Mouse (Mus musculus): ENCODE measurements around the gene Unk. TPM values are rescaled to one million over a fixed set of nuclear protein-coding genes. Genes with fewer than 3 reads are reported as not detected.

The Unk gene
- polyA plus RNA-seq, 1 experiment from 2014 or later: 19.3 TPM

GRCm38 (mm10) chr11:116102472-116102871 lies 72.3 kb downstream of the Unk start:
- H3K4me2 ChIP-seq (ENCODE audit: low read length): no peak overlapping the region
- ATAC-seq (ENCODE audit: insufficient number of reproducible peaks, insufficient read depth, low FRiP score, low read depth): no peak
- 48% methylated on average over 3 of the region's 4 CpGs for WGBS

GRCm38 (mm10) chr11:116103572-116103971 lies 73.5 kb downstream of the Unk start:
- H3K27me3 ChIP-seq (ENCODE audit: control insufficient read depth, insufficient read depth, low read length): no peaks in the 10 kb centered on the region
- peak overlapping the region; percentile 97 to 98 for H3K27ac ChIP-seq (replicated peaks in 1 of 2; ENCODE audit: control insufficient read depth in 1 of 2, insufficient read depth in 1 of 2, low read depth in 2 of 2, low read length in 2 of 2)
- H3K4me3 ChIP-seq (ENCODE audit: control insufficient read depth in 1 of 2, insufficient read depth in 1 of 2, low read depth in 1 of 2, low read length in 2 of 2): no peak overlapping the region
- H3K9me3 ChIP-seq (ENCODE audit: control insufficient read depth, low read length): no peaks in the 10 kb centered on the region
- H3K4me1 ChIP-seq (ENCODE audit: control insufficient read depth in 2 of 2, insufficient read depth in 2 of 2, low read length in 2 of 2): peaks cover 75 to 93% of the 10 kb centered on the region in 2 experiments
- H3K9ac ChIP-seq (ENCODE audit: low read length): peak overlapping the region; percentile 69
- 30% methylated on average over 12 of the region's 12 CpGs for WGBS
- H3K4me2 ChIP-seq (ENCODE audit: low read length): peak overlapping the region; percentile 41; the same call in 1 of the 2 replicates
- ATAC-seq (ENCODE audit: insufficient number of reproducible peaks, insufficient read depth, low FRiP score, low read depth): no peak
- H3K36me3 ChIP-seq (ENCODE audit: control insufficient read depth, insufficient read depth, low read length): peaks cover 28% of the 10 kb centered on the region

More at GRCm38 (mm10) chr11:116102472-116102871, 72.3 kb downstream of the Unk start:
- Histone ChIP-seq H3K27ac (replicated peaks in 1 of 2; ENCODE audit: control insufficient read depth in 1 of 2, insufficient read depth in 1 of 2, low read depth in 2 of 2, low read length in 2 of 2) (peak overlapping the region; percentile 89 to 98), H3K9me3 (ENCODE audit: control insufficient read depth, low read length) (no peaks in the 10 kb centered on the region), H3K4me3 (ENCODE audit: control insufficient read depth in 1 of 2, insufficient read depth in 1 of 2, low read depth in 1 of 2, low read length in 2 of 2) (no peak overlapping the region), H3K9ac (ENCODE audit: low read length) (peak overlapping the region; percentile 63), H3K36me3 (ENCODE audit: control insufficient read depth, insufficient read depth, low read length) (peaks cover 22% of the 10 kb centered on the region), H3K27me3 (ENCODE audit: control insufficient read depth, insufficient read depth, low read length) (no peaks in the 10 kb centered on the region), H3K4me1 (ENCODE audit: control insufficient read depth in 2 of 2, insufficient read depth in 2 of 2, low read length in 2 of 2) (peaks cover 65 to 82% of the 10 kb centered on the region in 2 experiments)

GRCm38 (mm10) chr11:116104006-116104646 lies 74.0 kb downstream of the Unk start:
- peak; percentile 78 for ATAC-seq (ENCODE audit: insufficient number of reproducible peaks, insufficient read depth, low FRiP score, low read depth)
- H3K4me3 ChIP-seq (ENCODE audit: control insufficient read depth in 1 of 2, insufficient read depth in 1 of 2, low read depth in 1 of 2, low read length in 2 of 2): no peak overlapping the region
- H3K36me3 ChIP-seq (ENCODE audit: control insufficient read depth, insufficient read depth, low read length): peaks cover 28% of the 10 kb centered on the region
- peak overlapping the region; percentile 41 for H3K4me2 ChIP-seq (ENCODE audit: low read length)
- H3K9me3 ChIP-seq (ENCODE audit: control insufficient read depth, low read length): no peaks in the 10 kb centered on the region
- no peaks in the 10 kb centered on the region for H3K27me3 ChIP-seq (ENCODE audit: control insufficient read depth, insufficient read depth, low read length)
- peak overlapping the region; percentile 97 to 98 for H3K27ac ChIP-seq (replicated peaks in 1 of 2; ENCODE audit: control insufficient read depth in 1 of 2, insufficient read depth in 1 of 2, low read depth in 2 of 2, low read length in 2 of 2)
- 22% methylated on average over 13 of the region's 14 CpGs for WGBS
- H3K4me1 ChIP-seq (ENCODE audit: control insufficient read depth in 2 of 2, insufficient read depth in 2 of 2, low read length in 2 of 2): peaks cover 73 to 90% of the 10 kb centered on the region in 2 experiments
- H3K9ac ChIP-seq (ENCODE audit: low read length): peak overlapping the region; percentile 69

GRCm38 (mm10) chr11:116105065-116105464 lies 74.9 kb downstream of the Unk start:
- H3K27ac ChIP-seq (replicated peaks in 1 of 2; ENCODE audit: control insufficient read depth in 1 of 2, insufficient read depth in 1 of 2, low read depth in 2 of 2, low read length in 2 of 2): peak overlapping the region in 1 of 2 experiments; percentile 98; a peak in 2 of 4 replicates
- no peak overlapping the region for H3K4me2 ChIP-seq (ENCODE audit: low read length)
- H3K36me3 ChIP-seq (ENCODE audit: control insufficient read depth, insufficient read depth, low read length): peaks cover 28% of the 10 kb centered on the region
- peak overlapping the region; percentile 69 for H3K9ac ChIP-seq (ENCODE audit: low read length)
- no peaks in the 10 kb centered on the region for H3K9me3 ChIP-seq (ENCODE audit: control insufficient read depth, low read length)
- peaks cover 63 to 81% of the 10 kb centered on the region in 2 experiments for H3K4me1 ChIP-seq (ENCODE audit: control insufficient read depth in 2 of 2, insufficient read depth in 2 of 2, low read length in 2 of 2)
- no peaks in the 10 kb centered on the region for H3K27me3 ChIP-seq (ENCODE audit: control insufficient read depth, insufficient read depth, low read length)
- no peak for ATAC-seq (ENCODE audit: insufficient number of reproducible peaks, insufficient read depth, low FRiP score, low read depth)
- 78% methylated on average over 2 of the region's 2 CpGs for WGBS
- no peak overlapping the region for H3K4me3 ChIP-seq (ENCODE audit: control insufficient read depth in 1 of 2, insufficient read depth in 1 of 2, low read depth in 1 of 2, low read length in 2 of 2)

GRCm38 (mm10) chr11:116106154-116106962 lies 76.2 kb downstream of the Unk start:
- peaks cover 54 to 74% of the 10 kb centered on the region in 2 experiments for H3K4me1 ChIP-seq (ENCODE audit: control insufficient read depth in 2 of 2, insufficient read depth in 2 of 2, low read length in 2 of 2)
- ATAC-seq (ENCODE audit: insufficient number of reproducible peaks, insufficient read depth, low FRiP score, low read depth): no peak
- no peaks in the 10 kb centered on the region for H3K27me3 ChIP-seq (ENCODE audit: control insufficient read depth, insufficient read depth, low read length)
- peak overlapping the region; percentile 24 to 83; a peak in 2 of 4 replicates for H3K27ac ChIP-seq (replicated peaks in 1 of 2; ENCODE audit: control insufficient read depth in 1 of 2, insufficient read depth in 1 of 2, low read depth in 2 of 2, low read length in 2 of 2)
- H3K4me3 ChIP-seq (ENCODE audit: control insufficient read depth in 1 of 2, insufficient read depth in 1 of 2, low read depth in 1 of 2, low read length in 2 of 2): peak overlapping the region in 1 of 2 experiments; percentile 88; a peak in 1 of 4 replicates
- H3K9ac ChIP-seq (ENCODE audit: low read length): peak overlapping the region; percentile 95
- 42% methylated on average over 32 of the region's 32 CpGs for WGBS
- H3K4me2 ChIP-seq (ENCODE audit: low read length): peak overlapping the region; percentile 79
- peaks cover 28% of the 10 kb centered on the region for H3K36me3 ChIP-seq (ENCODE audit: control insufficient read depth, insufficient read depth, low read length)
- no peaks in the 10 kb centered on the region for H3K9me3 ChIP-seq (ENCODE audit: control insufficient read depth, low read length)

DNA sequence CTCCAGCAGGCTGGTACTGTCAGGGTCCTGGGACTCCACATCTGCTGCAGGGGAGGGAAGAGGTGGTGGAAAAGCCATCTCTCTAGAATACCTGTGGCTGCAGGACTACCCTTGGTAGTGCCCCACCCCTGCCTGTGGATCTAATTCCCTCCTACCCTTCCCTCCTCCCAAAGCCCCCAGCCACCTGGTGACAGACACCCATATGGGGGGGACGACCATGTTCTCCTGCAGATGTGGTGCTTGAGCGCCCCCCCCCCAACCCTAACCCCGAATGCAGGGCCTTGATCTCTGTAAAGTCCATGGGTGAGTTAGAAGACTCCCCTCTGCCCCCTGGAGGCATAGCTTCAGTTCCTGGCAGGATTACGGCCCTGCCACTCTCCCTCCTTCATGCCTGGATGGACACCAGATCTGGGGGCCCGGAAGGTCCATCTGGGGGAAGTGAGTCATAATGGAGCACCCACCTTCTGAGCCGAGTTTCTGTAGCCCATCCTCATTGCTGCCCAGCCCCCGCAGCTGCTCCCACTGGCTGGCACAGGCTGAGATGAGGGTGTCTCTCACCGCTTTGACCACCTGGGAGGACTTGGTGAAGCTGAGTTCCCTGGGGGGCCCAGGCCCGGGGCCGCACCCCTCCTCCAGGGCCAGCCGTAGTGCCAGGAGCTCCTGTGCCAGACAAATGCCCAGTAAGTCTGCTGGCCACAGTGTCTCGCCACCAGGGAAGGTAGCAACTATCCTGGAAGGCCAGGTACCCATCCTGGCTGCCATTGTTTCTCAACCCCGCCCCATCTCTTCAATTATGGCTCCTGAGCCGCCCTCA lies 77.0 kb downstream of the Unk start:
- peak overlapping the region; percentile 95 for H3K9ac ChIP-seq (ENCODE audit: low read length)
- 34% methylated on average over 14 of the region's 14 CpGs for WGBS

GRCm38 (mm10) chr11:116107777-116108285 lies 77.7 kb downstream of the Unk start:
- H3K4me3 ChIP-seq (ENCODE audit: control insufficient read depth in 1 of 2, insufficient read depth in 1 of 2, low read depth in 1 of 2, low read length in 2 of 2): peak overlapping the region; percentile 71 to 88
- peaks cover 28% of the 10 kb centered on the region for H3K36me3 ChIP-seq (ENCODE audit: control insufficient read depth, insufficient read depth, low read length)
- 32% methylated on average over 19 of the region's 19 CpGs for WGBS
- H3K27me3 ChIP-seq (ENCODE audit: control insufficient read depth, insufficient read depth, low read length): no peaks in the 10 kb centered on the region
- H3K9me3 ChIP-seq (ENCODE audit: control insufficient read depth, low read length): no peaks in the 10 kb centered on the region
- peak overlapping the region; percentile 95 for H3K9ac ChIP-seq (ENCODE audit: low read length)
- H3K27ac ChIP-seq (replicated peaks in 1 of 2; ENCODE audit: control insufficient read depth in 1 of 2, insufficient read depth in 1 of 2, low read depth in 2 of 2, low read length in 2 of 2): peak overlapping the region; percentile 21 to 83; a peak in 3 of 4 replicates
- ATAC-seq (ENCODE audit: insufficient number of reproducible peaks, insufficient read depth, low FRiP score, low read depth): no peak
- H3K4me2 ChIP-seq (ENCODE audit: low read length): peak overlapping the region; percentile 79
- H3K4me1 ChIP-seq (ENCODE audit: control insufficient read depth in 2 of 2, insufficient read depth in 2 of 2, low read length in 2 of 2): peaks cover 43 to 63% of the 10 kb centered on the region in 2 experiments

More for the DNA sequence above, 77.0 kb downstream of the Unk start:
- no peaks in the 10 kb centered on the region for H3K27me3 ChIP-seq (ENCODE audit: control insufficient read depth, insufficient read depth, low read length)
- H3K36me3 ChIP-seq (ENCODE audit: control insufficient read depth, insufficient read depth, low read length): peaks cover 28% of the 10 kb centered on the region
- H3K27ac ChIP-seq (replicated peaks in 1 of 2; ENCODE audit: control insufficient read depth in 1 of 2, insufficient read depth in 1 of 2, low read depth in 2 of 2, low read length in 2 of 2): peak overlapping the region; percentile 24 to 83; a peak in 3 of 4 replicates
- H3K4me1 ChIP-seq (ENCODE audit: control insufficient read depth in 2 of 2, insufficient read depth in 2 of 2, low read length in 2 of 2): peaks cover 46 to 66% of the 10 kb centered on the region in 2 experiments
- peak overlapping the region; percentile 79 for H3K4me2 ChIP-seq (ENCODE audit: low read length)
- peak overlapping the region; percentile 71 to 88 for H3K4me3 ChIP-seq (ENCODE audit: control insufficient read depth in 1 of 2, insufficient read depth in 1 of 2, low read depth in 1 of 2, low read length in 2 of 2)
- ATAC-seq (ENCODE audit: insufficient number of reproducible peaks, insufficient read depth, low FRiP score, low read depth): no peak
- no peaks in the 10 kb centered on the region for H3K9me3 ChIP-seq (ENCODE audit: control insufficient read depth, low read length)
